Mouse (Mus musculus): ENCODE measurements around the gene Gdap1l1. TPM values are rescaled to one million over a fixed set of nuclear protein-coding genes. Genes with fewer than 3 reads are reported as not detected.

Gdap1l1 gene
- polyA plus RNA-seq, 1 experiment from 2014 or later, result 0.54 TPM

- Histone ChIP-seq H3K27ac (replicated peaks in 1 of 2; ENCODE audit: control insufficient read depth in 1 of 2, insufficient read depth in 1 of 2, low read depth in 2 of 2, low read length in 2 of 2) (peak overlapping the region; percentile 63 to 69), H3K4me3 (ENCODE audit: control insufficient read depth in 1 of 2, insufficient read depth in 1 of 2, low read depth in 1 of 2, low read length in 2 of 2) (no peak overlapping the region), H3K4me1 (ENCODE audit: control insufficient read depth in 2 of 2, insufficient read depth in 2 of 2, low read length in 2 of 2) (peaks cover 33 to 36% of the 10 kb centered on the region in 2 experiments), H3K9me3 (ENCODE audit: control insufficient read depth, low read length) (no peaks in the 10 kb centered on the region), H3K4me2 (ENCODE audit: low read length) (peak overlapping the region; percentile 19; the same call in 1 of the 2 replicates), H3K27me3 (ENCODE audit: control insufficient read depth, insufficient read depth, low read length) (0 out of 2 replicates have a peak, but pooled peaks cover 2% of the 10 kb centered on the region), H3K36me3 (ENCODE audit: control insufficient read depth, insufficient read depth, low read length) (peaks cover 23% of the 10 kb centered on the region), H3K9ac (ENCODE audit: low read length) (peak overlapping the region; percentile 44)
- no peak for ATAC-seq (ENCODE audit: insufficient number of reproducible peaks, insufficient read depth, low FRiP score, low read depth)
- WGBS, result 34% methylated on average over 4 of the region's 4 CpGs
Observed at GRCm38 (mm10) chr2:163463998-163464397, 25.7 kb downstream of the Gdap1l1 start.

GRCm38 (mm10) chr2:163464562-163464961 is 26.3 kb downstream of the Gdap1l1 start:
- no peaks in the 10 kb centered on the region for H3K27me3 ChIP-seq (ENCODE audit: control insufficient read depth, insufficient read depth, low read length)
- H3K27ac ChIP-seq (replicated peaks in 1 of 2; ENCODE audit: control insufficient read depth in 1 of 2, insufficient read depth in 1 of 2, low read depth in 2 of 2, low read length in 2 of 2), result peak overlapping the region; percentile 63 to 73
- peak; percentile 62 for ATAC-seq (ENCODE audit: insufficient number of reproducible peaks, insufficient read depth, low FRiP score, low read depth)
- peaks cover 28% of the 10 kb centered on the region for H3K36me3 ChIP-seq (ENCODE audit: control insufficient read depth, insufficient read depth, low read length)
- H3K4me2 ChIP-seq (ENCODE audit: low read length), result peak overlapping the region; percentile 19
- H3K9ac ChIP-seq (ENCODE audit: low read length), result peak overlapping the region; percentile 44
- no peaks in the 10 kb centered on the region for H3K9me3 ChIP-seq (ENCODE audit: control insufficient read depth, low read length)
- H3K4me1 ChIP-seq (ENCODE audit: control insufficient read depth in 2 of 2, insufficient read depth in 2 of 2, low read length in 2 of 2), result peaks cover 30 to 35% of the 10 kb centered on the region in 2 experiments
- no peak overlapping the region for H3K4me3 ChIP-seq (ENCODE audit: control insufficient read depth in 1 of 2, insufficient read depth in 1 of 2, low read depth in 1 of 2, low read length in 2 of 2)
- 22% methylated on average over 6 of the region's 6 CpGs for WGBS

DNA sequence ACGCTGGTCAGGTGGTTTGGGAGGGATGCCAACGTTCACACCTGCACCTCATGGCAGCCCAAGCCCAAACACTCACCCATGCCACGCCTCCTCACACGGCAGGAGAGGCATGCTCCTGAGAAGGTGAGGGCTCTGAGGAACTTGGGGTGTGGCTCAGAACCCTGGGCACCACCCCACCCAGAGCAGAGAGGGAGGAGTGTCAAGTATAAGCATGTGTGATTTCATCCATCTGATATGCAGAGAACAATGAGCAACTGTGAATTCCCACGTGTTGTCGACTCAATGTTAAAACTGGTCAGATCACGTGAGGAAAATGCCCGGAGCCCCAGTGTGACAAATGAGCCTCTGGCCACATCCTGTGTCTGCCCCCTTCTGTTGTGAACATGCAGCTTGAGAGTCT is 28.5 kb downstream of the Gdap1l1 start:
- 55% methylated on average over 8 of the region's 8 CpGs for WGBS
- Histone ChIP-seq H3K9ac (ENCODE audit: low read length) (no peak overlapping the region), H3K27ac (replicated peaks in 1 of 2; ENCODE audit: control insufficient read depth in 1 of 2, insufficient read depth in 1 of 2, low read depth in 2 of 2, low read length in 2 of 2) (no peak overlapping the region), H3K4me3 (ENCODE audit: control insufficient read depth in 1 of 2, insufficient read depth in 1 of 2, low read depth in 1 of 2, low read length in 2 of 2) (no peak overlapping the region), H3K4me2 (ENCODE audit: low read length) (no peak overlapping the region), H3K4me1 (ENCODE audit: control insufficient read depth in 2 of 2, insufficient read depth in 2 of 2, low read length in 2 of 2) (peaks cover 38 to 44% of the 10 kb centered on the region in 2 experiments), H3K36me3 (ENCODE audit: control insufficient read depth, insufficient read depth, low read length) (peaks cover 32% of the 10 kb centered on the region), H3K9me3 (ENCODE audit: control insufficient read depth, low read length) (no peaks in the 10 kb centered on the region), H3K27me3 (ENCODE audit: control insufficient read depth, insufficient read depth, low read length) (no peaks in the 10 kb centered on the region)
- ATAC-seq (ENCODE audit: insufficient number of reproducible peaks, insufficient read depth, low FRiP score, low read depth), result no peak

DNA sequence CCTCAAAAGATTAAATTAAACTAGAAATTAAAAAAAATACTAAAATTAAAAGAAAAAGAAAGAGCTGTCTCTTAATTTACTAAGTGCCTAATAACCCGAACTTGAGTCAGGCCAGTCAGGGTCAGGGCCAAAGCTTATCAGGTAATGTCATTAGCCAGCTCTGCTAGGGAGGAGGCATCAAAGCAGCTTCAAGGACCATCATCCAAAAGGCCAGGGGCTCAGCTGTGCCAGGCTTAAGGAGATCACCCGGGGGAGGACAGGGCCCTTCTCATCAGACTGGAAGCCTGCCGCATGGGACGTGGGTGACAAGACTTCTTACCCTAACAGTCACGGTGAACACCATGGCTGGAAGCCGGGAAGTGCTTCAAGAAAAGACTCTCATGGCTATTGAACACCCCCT is 29.3 kb downstream of the Gdap1l1 start:
- no peak overlapping the region for H3K27ac ChIP-seq (replicated peaks in 1 of 2; ENCODE audit: control insufficient read depth in 1 of 2, insufficient read depth in 1 of 2, low read depth in 2 of 2, low read length in 2 of 2)
- no peak overlapping the region for H3K9ac ChIP-seq (ENCODE audit: low read length)
- peaks cover 32% of the 10 kb centered on the region for H3K36me3 ChIP-seq (ENCODE audit: control insufficient read depth, insufficient read depth, low read length)
- ATAC-seq (ENCODE audit: insufficient number of reproducible peaks, insufficient read depth, low FRiP score, low read depth), result no peak
- H3K4me1 ChIP-seq (ENCODE audit: control insufficient read depth in 2 of 2, insufficient read depth in 2 of 2, low read length in 2 of 2), result peaks cover 35 to 44% of the 10 kb centered on the region in 2 experiments
- no peak overlapping the region for H3K4me2 ChIP-seq (ENCODE audit: low read length)
- H3K4me3 ChIP-seq (ENCODE audit: control insufficient read depth in 1 of 2, insufficient read depth in 1 of 2, low read depth in 1 of 2, low read length in 2 of 2), result no peak overlapping the region
- no peaks in the 10 kb centered on the region for H3K27me3 ChIP-seq (ENCODE audit: control insufficient read depth, insufficient read depth, low read length)
- WGBS, result 70% methylated on average over 6 of the region's 6 CpGs
- no peaks in the 10 kb centered on the region for H3K9me3 ChIP-seq (ENCODE audit: control insufficient read depth, low read length)

- ATAC-seq (ENCODE audit: insufficient number of reproducible peaks, insufficient read depth, low FRiP score, low read depth), result no peak
- H3K4me2 ChIP-seq (ENCODE audit: low read length), result no peak overlapping the region
- H3K4me3 ChIP-seq (ENCODE audit: control insufficient read depth in 1 of 2, insufficient read depth in 1 of 2, low read depth in 1 of 2, low read length in 2 of 2), result no peak overlapping the region
- no peak overlapping the region for H3K27ac ChIP-seq (replicated peaks in 1 of 2; ENCODE audit: control insufficient read depth in 1 of 2, insufficient read depth in 1 of 2, low read depth in 2 of 2, low read length in 2 of 2)
- H3K9ac ChIP-seq (ENCODE audit: low read length), result no peak overlapping the region
- 83% methylated on average over 6 of the region's 6 CpGs for WGBS
- H3K27me3 ChIP-seq (ENCODE audit: control insufficient read depth, insufficient read depth, low read length), result no peaks in the 10 kb centered on the region
- no peaks in the 10 kb centered on the region for H3K9me3 ChIP-seq (ENCODE audit: control insufficient read depth, low read length)
- peaks cover 32% of the 10 kb centered on the region for H3K36me3 ChIP-seq (ENCODE audit: control insufficient read depth, insufficient read depth, low read length)
- peaks cover 27 to 31% of the 10 kb centered on the region in 2 experiments for H3K4me1 ChIP-seq (ENCODE audit: control insufficient read depth in 2 of 2, insufficient read depth in 2 of 2, low read length in 2 of 2)
Observed at GRCm38 (mm10) chr2:163468866-163469265, 30.6 kb downstream of the Gdap1l1 start.

- no peak for ATAC-seq (ENCODE audit: insufficient number of reproducible peaks, insufficient read depth, low FRiP score, low read depth)
- Histone ChIP-seq H3K4me1 (ENCODE audit: control insufficient read depth in 2 of 2, insufficient read depth in 2 of 2, low read length in 2 of 2) (peaks cover 20 to 23% of the 10 kb centered on the region in 2 experiments), H3K9ac (ENCODE audit: low read length) (no peak overlapping the region), H3K9me3 (ENCODE audit: control insufficient read depth, low read length) (no peaks in the 10 kb centered on the region), H3K36me3 (ENCODE audit: control insufficient read depth, insufficient read depth, low read length) (peaks cover 32% of the 10 kb centered on the region), H3K4me2 (ENCODE audit: low read length) (no peak overlapping the region), H3K27ac (replicated peaks in 1 of 2; ENCODE audit: control insufficient read depth in 1 of 2, insufficient read depth in 1 of 2, low read depth in 2 of 2, low read length in 2 of 2) (no peak overlapping the region), H3K27me3 (ENCODE audit: control insufficient read depth, insufficient read depth, low read length) (no peaks in the 10 kb centered on the region), H3K4me3 (ENCODE audit: control insufficient read depth in 1 of 2, insufficient read depth in 1 of 2, low read depth in 1 of 2, low read length in 2 of 2) (no peak overlapping the region)
- WGBS, result 89% methylated on average over 15 of the region's 15 CpGs
Observed at GRCm38 (mm10) chr2:163469711-163470110, 31.4 kb downstream of the Gdap1l1 start.

GRCm38 (mm10) chr2:163471136-163471535 is 32.9 kb downstream of the Gdap1l1 start:
- 62% methylated on average over 3 of the region's 3 CpGs for WGBS
- H3K36me3 ChIP-seq (ENCODE audit: control insufficient read depth, insufficient read depth, low read length), result peaks cover 31% of the 10 kb centered on the region
- no peak overlapping the region for H3K27ac ChIP-seq (replicated peaks in 1 of 2; ENCODE audit: control insufficient read depth in 1 of 2, insufficient read depth in 1 of 2, low read depth in 2 of 2, low read length in 2 of 2)
- ATAC-seq (ENCODE audit: insufficient number of reproducible peaks, insufficient read depth, low FRiP score, low read depth), result no peak
- H3K9me3 ChIP-seq (ENCODE audit: control insufficient read depth, low read length), result no peaks in the 10 kb centered on the region
- no peak overlapping the region for H3K9ac ChIP-seq (ENCODE audit: low read length)
- no peaks in the 10 kb centered on the region for H3K27me3 ChIP-seq (ENCODE audit: control insufficient read depth, insufficient read depth, low read length)
- peaks cover 9 to 10% of the 10 kb centered on the region in 2 experiments for H3K4me1 ChIP-seq (ENCODE audit: control insufficient read depth in 2 of 2, insufficient read depth in 2 of 2, low read length in 2 of 2)
- peak overlapping the region; percentile 71 for H3K4me2 ChIP-seq (ENCODE audit: low read length)
- peak overlapping the region in 1 of 2 experiments; percentile 73; a peak in 1 of 4 replicates for H3K4me3 ChIP-seq (ENCODE audit: control insufficient read depth in 1 of 2, insufficient read depth in 1 of 2, low read depth in 1 of 2, low read length in 2 of 2)

Data from heart, embryonic 14.5 days (tissue).